Mouse (Mus musculus): ENCODE data around the gene Gas7.

Gene Gas7

GRCm38 (mm10) chr11:67535703-67536102 is 80.5 kb downstream of the Gas7 start:
- no peak for DNase-seq (ENCODE audit: low read depth)

DNA sequence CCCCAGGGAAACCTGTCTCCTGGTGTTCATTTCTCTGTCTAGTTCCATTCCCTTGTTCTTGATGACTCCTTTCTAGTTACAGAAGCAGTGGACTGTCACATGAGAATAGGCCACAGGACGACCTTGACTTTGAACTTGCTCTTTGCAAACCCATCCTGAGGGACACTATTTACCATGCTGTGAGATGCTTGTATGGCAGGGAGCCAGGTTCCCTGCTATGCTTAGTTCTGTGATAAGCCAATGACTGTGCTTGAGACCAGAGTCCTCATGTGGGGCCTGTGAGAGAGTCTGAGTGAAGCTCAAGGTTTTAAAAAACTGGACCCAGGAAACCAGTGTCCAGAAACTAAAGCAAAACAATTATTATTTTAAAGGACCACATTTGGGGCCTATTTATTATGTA is 81.2 kb downstream of the Gas7 start:
- no peak for DNase-seq (ENCODE audit: low read depth)

GRCm38 (mm10) chr11:67537353-67537752 is 82.1 kb downstream of the Gas7 start:
- DNase-seq (ENCODE audit: low read depth), result no peak

- no peak for DNase-seq (ENCODE audit: low read depth)
Observed at GRCm38 (mm10) chr11:67538557-67538956, 83.3 kb downstream of the Gas7 start.

GRCm38 (mm10) chr11:67544656-67545432 is 89.6 kb downstream of the Gas7 start:
- no peak for DNase-seq (ENCODE audit: low read depth)

DNA sequence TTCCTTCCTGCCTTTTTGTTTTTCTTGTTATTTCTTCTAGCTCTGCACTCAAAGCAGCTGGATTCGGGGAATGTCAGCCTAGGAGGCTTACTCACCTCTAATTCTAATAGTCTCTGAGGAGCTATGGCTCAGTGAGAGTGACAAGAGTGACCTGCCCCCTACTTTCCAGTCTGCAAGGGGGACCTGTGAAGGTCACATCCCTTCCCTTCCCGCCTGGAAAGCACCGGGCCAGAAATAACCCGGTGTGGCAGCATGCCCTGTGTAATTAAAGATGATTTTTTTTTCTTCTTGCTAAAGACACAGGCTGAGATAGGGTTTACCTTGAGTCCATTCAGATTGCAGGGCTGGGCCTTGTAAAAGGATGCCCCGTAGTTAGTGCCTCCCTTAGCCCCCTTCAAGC is 91.3 kb downstream of the Gas7 start:
- DNase-seq (ENCODE audit: low read depth), result no peak

DNA sequence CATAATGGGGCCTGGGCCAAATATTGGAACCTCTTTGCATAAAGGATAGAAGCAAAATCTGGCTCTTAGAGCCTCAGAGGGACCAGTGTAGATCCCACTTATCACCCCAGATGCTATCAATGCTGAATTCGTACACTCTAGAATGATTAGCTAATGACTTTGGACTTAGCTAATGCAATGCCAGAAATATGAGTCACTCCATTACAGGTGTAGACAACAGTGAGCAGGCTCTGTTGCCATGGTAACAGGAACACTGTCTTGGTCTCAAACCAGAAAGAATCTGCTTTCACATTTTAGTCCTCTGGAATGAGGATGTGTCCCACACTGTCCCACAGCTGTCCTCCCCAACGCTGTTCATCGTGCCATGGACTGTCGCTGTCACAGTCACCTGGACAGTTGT is 94.1 kb downstream of the Gas7 start:
- DNase-seq (ENCODE audit: low read depth), result no peak

DNA sequence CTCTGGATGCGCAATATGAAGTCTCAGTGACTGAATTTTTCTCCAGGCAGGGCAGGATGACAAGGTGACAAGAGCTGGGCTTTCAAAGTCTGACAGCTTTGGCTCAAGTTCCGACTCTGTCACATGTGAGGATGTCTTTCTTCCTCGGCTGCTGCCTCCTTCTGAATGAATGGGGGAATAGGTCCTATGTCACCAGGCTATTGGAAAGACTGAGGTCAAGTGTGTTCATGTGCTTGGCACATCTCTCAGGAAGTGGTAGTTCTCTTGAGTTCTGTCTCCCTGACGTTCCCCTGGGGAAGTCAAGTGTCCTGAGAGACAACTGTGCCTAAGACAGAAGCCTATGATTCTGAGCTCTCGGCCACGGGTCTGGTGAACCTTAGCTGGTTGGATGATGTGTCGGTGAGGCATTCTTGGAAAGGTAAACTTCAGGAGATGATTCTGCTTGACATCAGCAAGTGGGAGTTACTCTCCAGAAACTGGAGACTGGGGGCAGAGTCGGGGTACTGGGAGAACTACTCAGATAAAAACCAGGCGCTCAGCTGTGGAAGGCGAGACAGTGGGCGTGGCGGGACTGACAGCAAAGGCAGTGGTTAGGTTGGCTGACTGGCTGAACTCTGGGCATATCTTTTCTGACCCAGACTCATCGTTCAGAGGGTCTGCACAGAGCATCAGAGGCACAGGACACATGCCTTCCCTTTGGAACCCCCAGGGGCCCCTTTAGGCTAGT is 94.7 kb downstream of the Gas7 start:
- no peak for DNase-seq (ENCODE audit: low read depth)

GRCm38 (mm10) chr11:67552400-67552799 is 97.2 kb downstream of the Gas7 start:
- DNase-seq (ENCODE audit: low read depth), result no peak

DNA sequence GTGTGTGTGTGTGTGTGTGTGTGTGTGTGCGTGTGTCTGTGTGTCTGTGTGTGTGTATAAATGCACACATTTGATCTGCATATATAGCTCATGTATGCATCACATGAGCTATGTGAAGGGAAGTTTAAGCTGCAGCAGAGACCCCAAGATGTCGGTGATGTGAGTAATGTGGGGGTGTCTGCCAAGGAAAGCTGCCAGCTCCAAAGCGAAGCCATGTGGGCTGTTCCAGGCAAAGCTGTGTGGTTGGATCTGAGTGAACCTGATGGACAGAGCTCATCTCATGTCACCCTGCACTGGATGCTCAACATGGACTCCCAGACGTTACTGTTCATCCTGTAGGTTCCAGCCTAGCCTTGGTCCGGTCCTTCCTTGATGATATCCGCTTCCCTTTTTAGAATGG is 99.0 kb downstream of the Gas7 start:
- DNase-seq (ENCODE audit: low read depth), result no peak

GRCm38 (mm10) chr11:67556360-67556759 is 101.1 kb downstream of the Gas7 start:
- no peak for DNase-seq (ENCODE audit: low read depth)

GRCm38 (mm10) chr11:67558772-67559448 is 103.7 kb downstream of the Gas7 start:
- no peak for DNase-seq (ENCODE audit: low read depth)

DNA sequence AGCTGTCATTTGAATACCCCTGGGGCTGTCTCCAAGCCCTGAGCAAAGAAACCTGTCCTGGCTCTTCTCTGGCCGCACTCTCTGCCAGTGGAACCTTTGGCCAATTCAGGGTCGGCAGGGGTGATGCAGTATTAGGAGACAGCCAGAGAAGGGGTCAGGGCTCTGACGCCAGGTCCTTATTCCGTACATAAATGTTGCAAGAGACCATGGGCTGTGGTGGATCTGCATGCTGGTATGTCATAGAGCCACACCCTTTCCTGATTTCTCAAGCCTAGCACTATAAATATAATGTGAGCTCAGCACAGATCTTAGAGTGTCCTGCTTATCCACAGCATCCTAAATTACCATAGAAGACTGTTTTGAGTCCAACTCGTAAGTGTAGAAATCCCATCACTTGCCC is 104.3 kb downstream of the Gas7 start:
- no peak for DNase-seq (ENCODE audit: low read depth)

DNA sequence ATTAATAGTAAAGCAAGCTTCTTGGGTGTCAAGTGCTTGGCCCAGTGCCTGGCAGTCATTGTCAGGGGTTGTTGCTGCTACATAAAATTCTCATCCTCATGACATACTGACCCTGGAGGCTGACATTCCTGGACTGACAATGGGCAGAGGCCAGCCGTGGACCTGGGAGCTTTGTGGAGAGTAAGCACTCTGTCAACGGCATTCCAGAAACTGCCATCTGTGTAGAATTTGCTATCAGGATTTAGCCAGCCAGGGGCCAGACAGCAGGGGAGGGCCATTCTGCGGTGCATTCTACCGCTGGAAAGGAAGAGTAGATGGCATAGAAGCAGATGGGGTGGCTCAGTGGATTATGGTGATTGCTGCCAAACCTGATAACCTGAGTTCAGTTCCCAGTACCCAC is 106.4 kb downstream of the Gas7 start:
- DNase-seq (ENCODE audit: low read depth), result no peak

GRCm38 (mm10) chr11:67563141-67563540 is 107.9 kb downstream of the Gas7 start:
- no peak for DNase-seq (ENCODE audit: low read depth)

DNA sequence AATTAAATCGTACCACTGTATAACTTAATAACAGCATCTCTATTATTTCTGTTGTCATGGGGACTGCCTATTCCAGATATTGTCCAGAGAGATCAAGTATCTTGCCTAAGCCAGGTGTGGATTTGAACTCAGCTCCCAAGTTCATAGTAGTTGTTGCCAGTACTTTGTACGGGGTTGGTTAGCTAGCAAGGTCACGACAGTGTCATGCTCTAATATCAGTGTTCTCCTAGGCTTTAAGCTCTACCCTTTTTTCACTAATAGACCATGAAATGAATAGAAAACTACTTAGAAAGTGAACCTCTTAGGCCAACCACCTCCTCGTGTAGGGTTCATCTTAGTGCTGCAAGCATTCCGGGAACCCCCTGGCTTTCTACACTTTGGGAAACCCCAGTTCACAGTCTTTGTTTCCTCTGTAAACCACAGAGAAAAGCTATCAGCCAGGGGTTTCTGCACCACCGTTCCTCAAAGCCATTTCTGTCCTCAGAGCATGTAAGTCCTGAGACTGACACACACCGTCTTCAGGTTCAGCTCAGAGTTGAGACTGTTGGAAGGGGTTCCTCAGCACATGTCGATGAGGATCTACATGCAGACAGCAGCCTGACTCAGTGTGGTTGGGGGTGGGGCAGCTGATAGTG is 108.9 kb downstream of the Gas7 start:
- no peak for DNase-seq (ENCODE audit: low read depth)

GRCm38 (mm10) chr11:67565512-67565911 is 110.3 kb downstream of the Gas7 start:
- DNase-seq (ENCODE audit: low read depth), result no peak

DNA sequence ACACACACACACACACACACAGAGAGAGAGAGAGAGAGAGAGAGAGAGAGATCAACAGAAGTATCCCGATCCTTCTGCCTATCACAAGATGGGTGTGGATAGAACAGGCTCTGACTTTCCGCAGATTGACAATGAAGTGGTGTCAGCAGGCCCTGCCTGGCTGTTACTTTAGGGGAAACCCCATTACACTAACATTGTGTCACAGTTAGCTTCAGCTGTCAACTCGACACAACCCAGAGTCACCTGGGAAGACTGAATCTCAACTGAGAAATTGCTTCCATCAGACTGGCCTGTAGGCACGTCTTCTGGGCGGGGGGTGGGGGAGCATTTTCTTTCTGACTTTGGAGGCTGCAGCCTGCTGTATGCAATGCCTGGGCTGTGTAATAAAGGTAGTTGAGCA is 111.5 kb downstream of the Gas7 start:
- DNase-seq (ENCODE audit: low read depth), result no peak

DNA sequence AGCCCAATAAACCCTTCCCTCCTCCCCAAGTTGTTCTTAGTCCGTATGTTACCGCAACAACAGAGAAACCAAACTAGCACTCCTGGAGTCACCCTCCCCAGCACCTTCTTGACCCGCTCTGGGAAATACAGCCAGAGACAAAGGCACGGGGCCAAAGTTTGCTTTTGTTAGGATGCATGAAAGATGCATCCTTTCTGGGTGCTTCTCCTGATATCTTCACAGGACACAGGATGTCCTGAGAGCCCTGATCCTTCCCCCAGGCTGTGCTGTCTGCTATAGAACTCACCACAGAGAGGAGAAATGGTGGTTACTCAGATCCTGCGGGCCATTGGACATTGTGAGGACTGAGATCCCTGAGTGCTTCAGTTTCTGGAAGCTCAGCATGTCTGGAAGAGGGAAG is 111.9 kb downstream of the Gas7 start:
- no peak for DNase-seq (ENCODE audit: low read depth)

DNA sequence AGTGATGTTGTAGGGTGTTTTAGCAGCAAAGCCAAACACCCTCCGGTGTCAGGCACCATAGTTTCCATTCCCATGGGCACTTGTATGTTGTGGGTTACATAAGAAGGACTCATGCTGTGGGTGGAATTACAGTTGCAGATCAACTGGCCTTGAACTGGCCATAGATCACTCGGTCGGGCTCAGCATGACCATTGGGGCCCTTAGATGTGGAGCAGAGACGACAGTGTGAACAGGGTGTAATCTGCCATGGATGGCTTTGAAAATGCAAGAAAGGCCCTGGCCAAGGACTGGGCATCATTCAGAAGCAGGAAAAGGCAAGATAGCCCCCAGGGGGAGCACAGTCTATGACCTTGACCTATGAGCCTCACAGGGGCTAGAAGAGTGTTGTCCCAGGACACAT is 112.8 kb downstream of the Gas7 start:
- no peak for DNase-seq (ENCODE audit: low read depth)

- no peak for DNase-seq (ENCODE audit: low read depth)
Observed at GRCm38 (mm10) chr11:67568815-67569214, 113.6 kb downstream of the Gas7 start.

- no peak for DNase-seq (ENCODE audit: low read depth)
Observed at GRCm38 (mm10) chr11:67570947-67571346, 115.7 kb downstream of the Gas7 start.

- no peak for DNase-seq (ENCODE audit: low read depth)
Observed at GRCm38 (mm10) chr11:67574344-67574743, 119.1 kb downstream of the Gas7 start.
